Mouse (Mus musculus) hindbrain, embryonic 13.5 days (tissue): ENCODE results near the gene Trpm8. TPM values are rescaled to one million over a fixed set of nuclear protein-coding genes. Genes with fewer than 3 reads are reported as not detected.

Experiments
- ATAC-seq: fragments of 200-750 bp; cut with Nextera tagmentation; 2 replicates; pipeline ENCODE4 v1.8.0; 2017; ENCODE audit warnings: moderate TSS enrichment; ENCODE audit not compliant: low FRiP score
- H3K27ac ChIP-seq: fragments of 300-500 bp; sonication (generic); 2 replicates; pipeline ENCODE4 v1.5.1; 2015; ENCODE audit warnings: inconsistent platforms, mild to moderate bottlenecking, moderate library complexity
- H3K27me3 ChIP-seq: fragments of 300-500 bp; sonication (generic); 2 replicates; pipeline ENCODE4 v1.6.1; 2015; ENCODE audit warnings: mild to moderate bottlenecking, inconsistent platforms
- H3K36me3 ChIP-seq: fragments of 300-500 bp; sonication (generic); 2 replicates; pipeline ENCODE4 v1.6.1; 2015; ENCODE audit warnings: mild to moderate bottlenecking, inconsistent platforms
- H3K4me1 ChIP-seq: fragments of 300-500 bp; sonication (generic); replicated peaks from 2 replicates; pipeline ENCODE4 v1.6.1; 2015; ENCODE audit warnings: inconsistent platforms
- H3K4me2 ChIP-seq: fragments of 300-500 bp; sonication (generic); 2 replicates; pipeline ENCODE4 v1.6.1; 2015; ENCODE audit warnings: inconsistent platforms, mild to moderate bottlenecking, moderate library complexity
- H3K4me3 ChIP-seq: fragments of 300-500 bp; sonication (generic); 2 replicates; pipeline ENCODE4 v1.5.1; 2015; ENCODE audit warnings: mild to moderate bottlenecking, inconsistent platforms
- H3K9ac ChIP-seq: fragments of 300-500 bp; sonication (generic); 2 replicates; pipeline ENCODE4 v1.6.1; 2015; ENCODE audit warnings: mild to moderate bottlenecking, inconsistent platforms
- H3K9me3 ChIP-seq: fragments of 300-500 bp; sonication (generic); 2 replicates; pipeline ENCODE4 v1.6.1; 2016; ENCODE audit warnings: inconsistent platforms
- WGBS: fragments of 180-500 bp; shearing (Covaris S2); methylation state at CpG from one replicate; pipeline ENCODE4 v1.1.7; 2015; 5-methylcytosine and 5-hydroxymethylcytosine counted together
- polyA plus RNA-seq: library from polyadenylated mRNA; unstranded; fragments of >200 nt; fragmentation: Nextera tagmentation; extraction: Ambion mirVana; gene quantifications from 2 replicates; pipeline ENCODE4 v1.2.1, GENCODE M21; 2015

Gene Trpm8
- polyA plus RNA-seq, 1 experiment from 2014 or later: 0.04 TPM

DNA sequence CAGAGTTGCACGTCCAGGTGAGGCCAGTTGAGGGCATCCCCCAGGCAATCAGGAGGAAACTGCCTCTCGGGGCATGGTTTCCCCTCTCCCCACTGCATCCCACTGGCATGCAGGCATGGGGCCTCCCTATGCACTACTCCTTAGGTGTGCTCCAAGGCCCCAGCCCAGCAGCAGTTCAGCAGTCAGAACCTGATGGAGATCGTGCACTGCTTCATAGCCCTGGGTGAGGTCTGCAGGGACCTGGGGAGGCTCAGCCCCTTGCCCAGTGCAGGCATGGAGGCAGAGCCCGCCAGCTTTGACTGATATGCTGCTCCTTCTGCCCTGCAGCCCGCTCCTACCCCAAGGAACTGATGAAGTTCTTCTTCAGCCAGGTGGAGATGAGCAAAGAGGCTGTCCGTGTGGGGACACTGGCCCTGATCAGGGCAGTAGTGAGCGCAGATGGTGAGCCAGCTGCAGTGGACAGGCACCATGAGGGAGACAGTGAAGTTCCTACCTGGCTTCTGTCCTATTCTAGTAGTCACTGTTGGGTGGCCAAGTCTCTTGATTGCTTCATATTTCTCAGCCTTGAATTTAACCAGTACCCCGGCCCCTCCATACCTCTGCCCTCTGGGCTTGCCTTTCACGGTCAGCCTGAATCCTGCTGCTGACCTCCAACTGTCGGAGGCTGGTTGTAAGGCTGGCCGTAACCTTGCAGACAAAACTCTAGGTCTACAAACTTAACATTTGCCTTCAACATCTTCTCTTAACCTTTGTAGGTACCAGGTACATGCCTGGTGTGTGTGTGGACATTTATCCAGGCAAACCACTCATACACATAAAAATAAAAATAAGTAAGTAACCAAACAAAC, 42.2 kb upstream of the Trpm8 start:
- no peak overlapping the region for H3K27ac ChIP-seq
- WGBS: 63% methylated on average over 11 of the region's 11 CpGs
- no peaks in the 10 kb centered on the region for H3K4me1 ChIP-seq
- no peaks in the 10 kb centered on the region for H3K27me3 ChIP-seq
- no peak for ATAC-seq
- H3K4me3 ChIP-seq: no peak overlapping the region
- H3K4me2 ChIP-seq: no peak overlapping the region
- no peaks in the 10 kb centered on the region for H3K36me3 ChIP-seq
- H3K9ac ChIP-seq: no peak overlapping the region
- H3K9me3 ChIP-seq: peaks cover 97% of the 10 kb centered on the region

DNA sequence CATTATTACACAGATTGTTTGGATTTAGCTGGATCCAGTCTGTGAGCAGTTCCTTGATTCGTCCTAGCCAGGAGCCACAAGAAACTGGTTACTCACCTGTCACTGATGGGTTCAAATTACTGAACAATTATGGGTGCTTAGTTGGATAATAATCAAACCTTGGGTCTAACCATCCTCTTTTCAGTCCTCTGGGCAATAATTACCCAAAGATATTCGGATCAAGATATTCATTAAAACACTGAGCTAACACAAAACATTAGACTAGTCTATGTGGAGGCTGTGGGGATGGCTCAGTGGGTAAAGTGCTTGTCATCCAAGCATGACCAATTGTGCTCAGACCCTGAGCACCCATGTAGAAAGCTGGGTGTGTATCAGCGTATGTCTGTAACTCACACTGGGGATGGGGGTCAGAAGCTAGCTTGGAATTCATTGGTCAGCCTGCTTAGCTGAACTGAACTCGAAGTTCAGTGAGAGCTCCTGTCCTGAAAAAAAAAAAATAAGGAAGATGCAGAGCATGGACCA, 41.5 kb upstream of the Trpm8 start:
- no peaks in the 10 kb centered on the region for H3K36me3 ChIP-seq
- 63% methylated on average over 4 of the region's 4 CpGs for WGBS

GRCm38 (mm10) chr1:88237311-88237710, 40.1 kb upstream of the Trpm8 start:
- peaks cover 94% of the 10 kb centered on the region for H3K9me3 ChIP-seq
- WGBS: 85% methylated on average over 5 of the region's 5 CpGs
- no peak overlapping the region for H3K4me2 ChIP-seq
- H3K27me3 ChIP-seq: no peaks in the 10 kb centered on the region
- H3K27ac ChIP-seq: no peak overlapping the region
- ATAC-seq: no peak
- no peak overlapping the region for H3K4me3 ChIP-seq
- no peaks in the 10 kb centered on the region for H3K4me1 ChIP-seq
- H3K36me3 ChIP-seq: no peaks in the 10 kb centered on the region
- no peak overlapping the region for H3K9ac ChIP-seq

More for the DNA sequence above, 41.5 kb upstream of the Trpm8 start:
- Histone ChIP-seq H3K9me3 (peaks cover 97% of the 10 kb centered on the region), H3K4me1 (no peaks in the 10 kb centered on the region), H3K27me3 (no peaks in the 10 kb centered on the region), H3K4me3 (no peak overlapping the region), H3K4me2 (no peak overlapping the region), H3K27ac (no peak overlapping the region), H3K9ac (no peak overlapping the region)
- ATAC-seq: no peak

- H3K36me3 ChIP-seq: no peaks in the 10 kb centered on the region
- H3K9ac ChIP-seq: no peak overlapping the region
- no peak overlapping the region for H3K4me3 ChIP-seq
- H3K4me2 ChIP-seq: no peak overlapping the region
- peaks cover 93% of the 10 kb centered on the region for H3K9me3 ChIP-seq
- WGBS: 78% methylated on average over 6 of the region's 6 CpGs
- no peaks in the 10 kb centered on the region for H3K27me3 ChIP-seq
- no peaks in the 10 kb centered on the region for H3K4me1 ChIP-seq
- H3K27ac ChIP-seq: no peak overlapping the region
- ATAC-seq: peak; percentile 4; the same call in 1 of the 2 replicates
Observed at GRCm38 (mm10) chr1:88238771-88239170, 38.7 kb upstream of the Trpm8 start.

GRCm38 (mm10) chr1:88240072-88240471, 37.4 kb upstream of the Trpm8 start:
- 73% methylated on average over 5 of the region's 5 CpGs for WGBS
- peaks cover 93% of the 10 kb centered on the region for H3K9me3 ChIP-seq
- no peaks in the 10 kb centered on the region for H3K4me1 ChIP-seq
- H3K4me3 ChIP-seq: no peak overlapping the region
- no peak overlapping the region for H3K4me2 ChIP-seq
- H3K27ac ChIP-seq: no peak overlapping the region
- ATAC-seq: no peak
- no peak overlapping the region for H3K9ac ChIP-seq
- H3K27me3 ChIP-seq: no peaks in the 10 kb centered on the region
- no peaks in the 10 kb centered on the region for H3K36me3 ChIP-seq

- Histone ChIP-seq H3K4me3 (no peak overlapping the region), H3K4me1 (no peaks in the 10 kb centered on the region), H3K9me3 (peaks cover 93% of the 10 kb centered on the region), H3K9ac (no peak overlapping the region), H3K4me2 (no peak overlapping the region), H3K36me3 (no peaks in the 10 kb centered on the region), H3K27me3 (no peaks in the 10 kb centered on the region), H3K27ac (no peak overlapping the region)
- 0 out of 2 replicates have a peak, but pooled peaks have one; percentile 1 for ATAC-seq
- WGBS: 79% methylated on average over 4 of the region's 4 CpGs
Observed at GRCm38 (mm10) chr1:88240579-88240978, 36.9 kb upstream of the Trpm8 start.

- no peaks in the 10 kb centered on the region for H3K36me3 ChIP-seq
- H3K4me3 ChIP-seq: no peak overlapping the region
- H3K9me3 ChIP-seq: peaks cover 96% of the 10 kb centered on the region
- H3K9ac ChIP-seq: no peak overlapping the region
- no peak for ATAC-seq
- 66% methylated on average over 5 of the region's 5 CpGs for WGBS
- no peaks in the 10 kb centered on the region for H3K4me1 ChIP-seq
- no peaks in the 10 kb centered on the region for H3K27me3 ChIP-seq
- H3K4me2 ChIP-seq: no peak overlapping the region
- H3K27ac ChIP-seq: no peak overlapping the region
Observed at GRCm38 (mm10) chr1:88243861-88244260, 33.6 kb upstream of the Trpm8 start.

DNA sequence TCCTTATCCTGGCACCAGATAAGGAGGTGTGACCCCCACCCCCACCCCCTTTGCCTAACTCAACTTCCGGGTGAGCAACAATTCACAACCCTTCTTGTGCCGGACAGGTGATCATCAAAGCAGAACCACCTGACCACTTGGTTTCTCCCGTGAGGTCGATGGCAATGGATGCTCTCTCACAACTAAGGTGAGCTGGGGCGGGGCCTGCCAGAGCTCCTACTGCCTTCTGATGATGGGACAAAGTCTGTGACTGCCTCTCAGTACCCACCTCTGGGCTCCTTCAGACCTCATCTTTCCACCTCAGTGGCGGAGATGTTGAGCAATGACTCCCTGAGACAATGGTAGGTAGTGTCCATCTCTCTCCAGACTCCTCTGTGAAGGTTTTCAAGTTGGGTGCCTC, 31.6 kb upstream of the Trpm8 start:
- 78% methylated on average over 6 of the region's 6 CpGs for WGBS
- no peak for ATAC-seq
- no peak overlapping the region for H3K9ac ChIP-seq
- no peaks in the 10 kb centered on the region for H3K36me3 ChIP-seq
- no peak overlapping the region for H3K4me3 ChIP-seq
- H3K27ac ChIP-seq: no peak overlapping the region
- no peak overlapping the region for H3K4me2 ChIP-seq
- H3K4me1 ChIP-seq: no peaks in the 10 kb centered on the region
- H3K27me3 ChIP-seq: no peaks in the 10 kb centered on the region
- H3K9me3 ChIP-seq: peaks cover 96% of the 10 kb centered on the region

- Histone ChIP-seq H3K36me3 (no peaks in the 10 kb centered on the region), H3K4me3 (no peak overlapping the region), H3K4me2 (no peak overlapping the region), H3K27me3 (no peaks in the 10 kb centered on the region), H3K9ac (no peak overlapping the region), H3K27ac (no peak overlapping the region), H3K9me3 (peaks cover 96% of the 10 kb centered on the region), H3K4me1 (no peaks in the 10 kb centered on the region)
- ATAC-seq: no peak
- WGBS: 43% methylated on average over 6 of the region's 6 CpGs
Observed at GRCm38 (mm10) chr1:88246386-88246785, 31.1 kb upstream of the Trpm8 start.

GRCm38 (mm10) chr1:88247660-88248059, 29.8 kb upstream of the Trpm8 start:
- H3K9ac ChIP-seq: no peak overlapping the region
- peaks cover 96% of the 10 kb centered on the region for H3K9me3 ChIP-seq
- H3K4me2 ChIP-seq: no peak overlapping the region
- no peak overlapping the region for H3K4me3 ChIP-seq
- ATAC-seq: no peak
- H3K27me3 ChIP-seq: no peaks in the 10 kb centered on the region
- no peaks in the 10 kb centered on the region for H3K36me3 ChIP-seq
- WGBS: 54% methylated on average over 2 of the region's 2 CpGs
- no peaks in the 10 kb centered on the region for H3K4me1 ChIP-seq
- H3K27ac ChIP-seq: no peak overlapping the region

DNA sequence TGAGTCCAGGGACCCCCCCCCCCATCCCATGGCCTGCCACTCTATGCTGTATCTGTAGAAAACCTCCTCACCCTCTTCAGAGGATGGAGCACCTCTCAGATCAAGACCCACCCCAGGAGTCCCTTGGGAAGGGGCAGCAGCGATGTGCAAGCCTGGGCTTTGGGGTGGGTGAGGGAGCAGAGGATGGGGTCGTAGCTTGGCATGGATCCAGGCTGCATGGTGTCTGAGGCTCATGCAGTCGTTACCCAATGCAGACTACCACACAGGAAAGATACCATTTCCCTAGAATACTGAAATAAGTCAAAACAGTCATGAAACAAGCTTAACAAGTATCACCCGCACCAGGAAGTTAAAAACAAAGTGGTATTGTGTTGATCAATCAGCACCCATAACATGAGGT, 28.8 kb upstream of the Trpm8 start:
- WGBS: 76% methylated on average over 4 of the region's 4 CpGs
- H3K9me3 ChIP-seq: peaks cover 97% of the 10 kb centered on the region
- no peaks in the 10 kb centered on the region for H3K27me3 ChIP-seq
- H3K9ac ChIP-seq: no peak overlapping the region
- H3K36me3 ChIP-seq: no peaks in the 10 kb centered on the region
- no peak for ATAC-seq
- no peak overlapping the region for H3K4me2 ChIP-seq
- H3K4me3 ChIP-seq: no peak overlapping the region
- no peaks in the 10 kb centered on the region for H3K4me1 ChIP-seq
- H3K27ac ChIP-seq: no peak overlapping the region

GRCm38 (mm10) chr1:88249596-88249995, 27.9 kb upstream of the Trpm8 start:
- Histone ChIP-seq H3K4me2 (no peak overlapping the region), H3K36me3 (no peaks in the 10 kb centered on the region), H3K9ac (no peak overlapping the region), H3K27me3 (no peaks in the 10 kb centered on the region), H3K4me1 (no peaks in the 10 kb centered on the region), H3K27ac (no peak overlapping the region), H3K4me3 (no peak overlapping the region), H3K9me3 (peaks cover 97% of the 10 kb centered on the region)
- WGBS: 81% methylated on average over 7 of the region's 7 CpGs
- no peak for ATAC-seq

- no peaks in the 10 kb centered on the region for H3K27me3 ChIP-seq
- H3K27ac ChIP-seq: no peak overlapping the region
- H3K4me3 ChIP-seq: no peak overlapping the region
- peaks cover 97% of the 10 kb centered on the region for H3K9me3 ChIP-seq
- no peaks in the 10 kb centered on the region for H3K36me3 ChIP-seq
- no peak overlapping the region for H3K9ac ChIP-seq
- no peak overlapping the region for H3K4me2 ChIP-seq
- ATAC-seq: no peak
- WGBS: 80% methylated on average over 5 of the region's 5 CpGs
- H3K4me1 ChIP-seq: no peaks in the 10 kb centered on the region
Observed at GRCm38 (mm10) chr1:88250023-88250422, 27.4 kb upstream of the Trpm8 start.
